Mouse (Mus musculus) lung, embryonic 14.5 days (tissue): ENCODE results near the gene Prss53. TPM values are rescaled to one million over a fixed set of nuclear protein-coding genes. Genes with fewer than 3 reads are reported as not detected.
A peak's percentile ranks its signal among the peaks of the same experiment; 100 is the strongest.

ENCODE experiments used
- ATAC-seq: fragments of 200-750 bp; cut with Nextera tagmentation; 2 replicates; pipeline ENCODE4 v1.8.0; 2017; ENCODE audit warnings: mild to moderate bottlenecking, moderate TSS enrichment, moderate library complexity; ENCODE audit not compliant: insufficient read depth
- DNase-seq: peaks from one replicate; pipeline ENCODE4 v3.0.0-alpha.2; 2015
- H3K27ac ChIP-seq: fragments of 300-500 bp; sonication (generic); 2 replicates; pipeline ENCODE4 v1.5.1; 2014; ENCODE audit warnings: low read depth, mild to moderate bottlenecking, moderate library complexity
- H3K27me3 ChIP-seq: fragments of 300-500 bp; sonication (generic); 2 replicates; pipeline ENCODE4 v1.6.1; 2014; ENCODE audit warnings: low read length, control low read depth; ENCODE audit not compliant: insufficient read depth
- H3K36me3 ChIP-seq: fragments of 300-500 bp; sonication (generic); 2 replicates; pipeline ENCODE4 v1.6.1; 2014; ENCODE audit warnings: control low read depth; ENCODE audit not compliant: insufficient read depth
- H3K4me1 ChIP-seq: fragments of 300-500 bp; sonication (generic); 2 replicates; pipeline ENCODE4 v1.6.1; 2014; ENCODE audit warnings: antibody characterized with exemption, control low read depth; ENCODE audit not compliant: insufficient read depth
- H3K4me2 ChIP-seq: fragments of 300-500 bp; sonication (generic); 2 replicates; pipeline ENCODE4 v1.6.1; 2014; ENCODE audit warnings: mild to moderate bottlenecking
- H3K4me3 ChIP-seq: fragments of 300-500 bp; sonication (generic); 2 replicates; pipeline ENCODE4 v1.5.1; 2014; ENCODE audit warnings: low read depth, low read length
- H3K9ac ChIP-seq: fragments of 300-500 bp; sonication (generic); 2 replicates; pipeline ENCODE4 v1.6.1; 2014
- H3K9me3 ChIP-seq: fragments of 300-500 bp; sonication (generic); 2 replicates; pipeline ENCODE4 v1.6.1; 2016; ENCODE audit warnings: low read depth, low read length, control low read depth
- CTCF ChIP-seq: IDR thresholded peaks from 2 replicates; pipeline ENCODE4 v1.5.1; 2016; ENCODE audit warnings: antibody characterized with exemption, low read depth
- WGBS: fragments of 180-500 bp; shearing (Covaris S2); extraction: QIAGEN DNeasy Blood & Tissue Kit; methylation state at CpG from one replicate; pipeline ENCODE4 v1.1.7; 2014; 5-methylcytosine and 5-hydroxymethylcytosine counted together
- polyA plus RNA-seq: library from polyadenylated mRNA; unstranded; fragments of >200 nt; fragmentation: Nextera tagmentation; extraction: Ambion mirVana; gene quantifications from 2 replicates; pipeline ENCODE4 v1.2.1, GENCODE M21; 2014

The Prss53 gene
- polyA plus RNA-seq, 1 experiment from 2014 or later, result 0.95 TPM

DNA sequence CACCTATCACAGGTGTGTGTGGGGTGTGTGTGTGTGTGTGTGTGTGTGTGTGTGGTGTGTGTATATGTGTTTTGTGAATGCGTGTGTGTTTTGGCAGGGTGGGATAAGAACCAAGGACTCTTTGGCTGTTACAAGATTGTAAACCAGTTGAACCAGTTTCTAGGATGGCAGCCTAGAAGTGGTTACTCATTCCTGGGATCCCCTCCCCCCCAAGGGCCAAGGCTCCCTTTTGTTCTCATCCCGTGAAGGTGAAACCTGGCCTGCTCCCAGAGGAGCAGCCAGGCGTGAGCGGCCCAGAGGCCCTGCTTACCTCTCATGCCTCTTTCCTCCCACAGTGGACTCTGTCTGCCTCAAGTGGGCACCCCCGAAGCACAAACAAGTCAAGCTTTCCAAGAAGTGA, 34.5 kb upstream of the Prss53 start:
- peaks cover 5% of the 10 kb centered on the region; the same call in 1 of the 2 replicates for H3K27me3 ChIP-seq
- peak overlapping the region; percentile 93 for H3K27ac ChIP-seq
- H3K4me1 ChIP-seq, result peaks cover 12% of the 10 kb centered on the region; the same call in 1 of the 2 replicates
- DNase-seq (peak; percentile 81), ATAC-seq (peak; percentile 75)
- peak overlapping the region; percentile 18; the same call in 1 of the 2 replicates for H3K9ac ChIP-seq
- H3K9me3 ChIP-seq, result no peaks in the 10 kb centered on the region
- H3K4me3 ChIP-seq, result no peak overlapping the region
- WGBS, result 63% methylated on average over 5 of the region's 5 CpGs
- peaks cover 54% of the 10 kb centered on the region for H3K36me3 ChIP-seq
- peak overlapping the region; percentile 37; the same call in 1 of the 2 replicates for H3K4me2 ChIP-seq
- TF ChIP-seq CTCF, result no peak

DNA sequence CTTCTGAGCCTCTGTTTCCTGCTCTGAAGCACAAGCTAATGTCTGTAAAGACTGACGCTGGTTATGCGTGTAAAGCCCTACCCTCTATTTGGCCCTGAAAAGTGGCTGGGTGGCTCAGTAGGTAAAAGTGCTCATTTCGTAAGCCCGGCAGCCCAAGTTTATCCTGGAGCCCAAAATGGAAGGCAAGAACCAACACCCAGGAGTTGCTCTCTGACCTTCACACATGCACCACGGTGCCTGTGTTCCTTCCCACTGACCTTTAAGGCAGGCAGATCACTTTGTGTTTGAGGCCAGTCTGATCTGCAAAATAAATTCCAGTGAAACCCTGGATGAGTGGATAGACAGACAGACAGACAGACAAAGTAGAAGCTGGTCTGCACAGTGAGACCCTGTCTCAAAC, 32.9 kb upstream of the Prss53 start:
- peaks cover 56% of the 10 kb centered on the region for H3K36me3 ChIP-seq
- H3K9ac ChIP-seq, result no peak overlapping the region; the same call in 1 of the 2 replicates
- WGBS, result 80% methylated on average over 5 of the region's 5 CpGs
- TF ChIP-seq CTCF, result no peak
- H3K4me2 ChIP-seq, result no peak overlapping the region; the same call in 1 of the 2 replicates
- H3K4me3 ChIP-seq, result no peak overlapping the region
- peaks cover 12% of the 10 kb centered on the region; the same call in 1 of the 2 replicates for H3K4me1 ChIP-seq
- no peaks in the 10 kb centered on the region for H3K9me3 ChIP-seq
- DNase-seq, result no peak
- peak overlapping the region; percentile 71; the same call in 1 of the 2 replicates for H3K27ac ChIP-seq
- ATAC-seq, result no peak
- peaks cover 5% of the 10 kb centered on the region; the same call in 1 of the 2 replicates for H3K27me3 ChIP-seq

DNA sequence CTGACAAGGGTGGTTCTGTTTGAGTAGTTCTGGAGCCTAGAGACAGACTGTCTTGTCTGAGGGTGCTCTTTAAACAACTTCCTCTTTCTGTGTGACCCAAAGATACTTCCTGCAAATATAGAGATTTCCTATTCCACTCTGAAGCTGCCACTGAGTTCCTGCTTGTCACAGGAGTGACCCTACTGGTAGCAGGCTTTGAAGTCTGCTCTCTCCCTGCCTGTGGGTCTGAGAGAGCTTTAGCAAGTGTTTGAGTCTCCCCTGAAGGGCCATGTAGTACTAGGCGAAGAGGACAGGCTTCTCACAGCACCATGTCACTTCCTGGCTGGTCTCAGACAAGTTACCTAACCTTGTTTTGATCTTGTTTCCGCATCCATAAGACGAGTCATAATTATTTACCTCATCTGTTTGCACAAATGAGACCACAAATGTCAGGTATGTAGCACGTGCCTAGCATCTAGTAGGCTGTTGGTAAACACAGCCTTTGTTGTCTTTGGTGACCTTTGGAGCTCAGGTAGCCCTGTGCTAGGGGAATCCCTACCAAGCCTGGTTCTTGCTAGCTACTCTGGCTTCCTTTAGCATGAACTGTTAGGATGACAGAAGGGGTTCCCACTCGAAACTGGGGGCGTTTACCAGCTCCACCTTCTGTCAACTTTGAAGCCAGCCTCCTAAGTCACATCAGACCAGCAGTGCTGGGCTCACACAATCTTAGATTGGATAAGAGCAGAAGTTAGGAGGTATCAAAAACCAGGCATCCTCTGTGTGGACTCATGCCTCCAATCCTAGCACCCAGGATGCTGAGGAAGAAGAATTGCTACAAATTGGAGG, 31.9 kb upstream of the Prss53 start:
- Histone ChIP-seq H3K9me3 (no peaks in the 10 kb centered on the region), H3K9ac (no peak overlapping the region; the same call in 1 of the 2 replicates), H3K4me1 (peaks cover 12% of the 10 kb centered on the region; the same call in 1 of the 2 replicates), H3K4me2 (no peak overlapping the region), H3K27ac (peak overlapping the region; percentile 27; the same call in 1 of the 2 replicates), H3K27me3 (no peaks in the 10 kb centered on the region), H3K36me3 (peaks cover 60% of the 10 kb centered on the region), H3K4me3 (no peak overlapping the region)
- ATAC-seq (no peak), DNase-seq (no peak)
- no peak for TF ChIP-seq CTCF
- WGBS, result 62% methylated on average over 6 of the region's 6 CpGs

DNA sequence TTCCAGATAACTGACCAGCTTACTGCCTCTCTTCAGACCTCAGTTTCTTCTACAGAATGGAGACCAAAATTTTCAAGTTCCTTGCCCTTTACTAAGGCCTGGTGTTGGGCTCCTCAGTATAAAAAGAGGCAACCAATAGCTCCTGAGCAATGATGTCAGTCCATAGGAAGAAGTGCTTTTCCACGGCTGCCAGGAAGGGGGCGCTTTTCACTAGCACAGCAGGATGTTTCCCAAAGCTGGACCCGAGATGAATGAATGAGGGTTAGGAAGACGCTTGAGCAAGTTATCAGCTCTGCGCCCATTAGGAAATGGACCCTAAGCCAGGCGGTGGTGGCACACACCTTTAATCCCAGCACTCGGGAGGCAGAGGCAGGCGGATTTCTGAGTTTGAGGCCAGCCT, 30.7 kb upstream of the Prss53 start:
- Histone ChIP-seq H3K4me2 (no peak overlapping the region), H3K36me3 (peaks cover 59% of the 10 kb centered on the region), H3K4me1 (peaks cover 12% of the 10 kb centered on the region; the same call in 1 of the 2 replicates), H3K9me3 (no peaks in the 10 kb centered on the region), H3K27ac (no peak overlapping the region), H3K9ac (no peak overlapping the region), H3K27me3 (no peaks in the 10 kb centered on the region), H3K4me3 (no peak overlapping the region)
- WGBS, result 65% methylated on average over 8 of the region's 8 CpGs
- peak; percentile 62 for TF ChIP-seq CTCF
- ATAC-seq (no peak), DNase-seq (peak; percentile 52)

DNA sequence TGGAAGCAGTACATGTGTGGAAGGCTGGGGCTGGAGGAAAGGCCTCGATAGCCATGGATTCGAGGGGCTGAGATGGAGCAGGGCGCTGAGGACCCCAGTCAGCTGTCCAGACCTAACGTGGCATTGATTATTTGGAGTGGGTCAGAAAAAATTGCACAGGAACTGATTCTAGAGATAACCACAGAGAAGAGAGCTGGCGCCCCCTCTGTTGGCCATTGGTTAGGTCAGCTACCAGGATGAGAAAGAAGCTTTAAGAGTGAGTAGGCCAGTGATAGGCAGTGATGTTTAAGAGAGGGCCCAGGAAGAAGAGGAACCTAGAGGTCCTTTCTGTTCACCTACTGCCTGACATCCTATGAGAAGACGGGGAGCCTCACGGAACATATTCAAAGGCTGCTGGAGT, 28.5 kb upstream of the Prss53 start:
- Histone ChIP-seq H3K4me3 (no peak overlapping the region), H3K9ac (no peak overlapping the region), H3K4me2 (no peak overlapping the region), H3K9me3 (no peaks in the 10 kb centered on the region), H3K27me3 (no peaks in the 10 kb centered on the region), H3K36me3 (peaks cover 55% of the 10 kb centered on the region), H3K4me1 (peaks cover 6% of the 10 kb centered on the region; the same call in 1 of the 2 replicates), H3K27ac (no peak overlapping the region)
- peak; percentile 45; the same call in 1 of the 2 replicates for TF ChIP-seq CTCF
- DNase-seq (no peak), ATAC-seq (no peak)
- WGBS, result 72% methylated on average over 7 of the region's 7 CpGs

DNA sequence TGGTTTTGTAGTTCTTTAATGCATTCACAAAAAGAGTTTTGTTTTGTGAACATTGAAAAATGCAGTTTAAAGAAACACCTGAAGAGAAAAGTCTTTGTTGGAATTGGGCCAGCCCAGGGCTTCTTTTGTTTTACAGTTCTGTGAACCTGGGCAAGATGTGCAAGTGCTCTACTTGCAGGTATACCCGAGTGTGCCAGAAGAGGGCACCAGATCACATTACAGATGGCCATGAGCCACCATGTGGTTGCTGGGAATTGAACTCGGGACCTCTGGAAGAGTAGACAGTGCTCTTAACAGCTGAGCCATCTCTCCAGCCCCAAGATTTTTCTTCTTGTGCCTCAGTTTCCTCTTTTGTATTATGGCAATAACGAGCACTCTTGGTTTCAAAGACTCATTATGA, 27.4 kb upstream of the Prss53 start:
- peak; percentile 65 for TF ChIP-seq CTCF
- no peak overlapping the region for H3K4me3 ChIP-seq
- no peaks in the 10 kb centered on the region for H3K27me3 ChIP-seq
- WGBS, result 51% methylated on average over 3 of the region's 3 CpGs
- H3K27ac ChIP-seq, result no peak overlapping the region
- peak; percentile 75 for DNase-seq
- no peak overlapping the region for H3K9ac ChIP-seq
- ATAC-seq, result no peak
- 0 out of 2 replicates have a peak, but pooled peaks cover 2% of the 10 kb centered on the region for H3K4me1 ChIP-seq
- peaks cover 44% of the 10 kb centered on the region for H3K36me3 ChIP-seq
- no peaks in the 10 kb centered on the region for H3K9me3 ChIP-seq
- no peak overlapping the region for H3K4me2 ChIP-seq

DNA sequence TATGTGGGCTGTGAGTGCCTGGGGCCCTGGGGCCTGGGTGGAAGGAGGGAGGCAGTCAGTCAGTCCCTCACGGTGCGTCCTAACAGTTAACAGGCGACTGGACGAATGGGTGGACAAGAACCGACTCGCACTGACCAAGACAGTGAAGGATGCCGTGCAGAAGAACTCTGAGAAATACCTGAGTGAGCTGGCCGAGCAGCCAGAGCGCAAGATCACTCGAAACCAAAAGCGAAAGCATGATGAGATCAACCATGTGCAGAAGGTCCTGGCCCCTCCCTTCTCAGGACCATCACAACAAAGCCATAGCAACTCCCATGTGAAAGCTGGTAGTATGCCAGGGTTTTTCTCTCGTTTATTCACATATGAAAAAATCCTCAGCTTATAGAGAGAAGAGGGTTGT, 24.5 kb upstream of the Prss53 start:
- Histone ChIP-seq H3K9me3 (no peaks in the 10 kb centered on the region), H3K27ac (no peak overlapping the region), H3K36me3 (peaks cover 30% of the 10 kb centered on the region), H3K4me3 (no peak overlapping the region), H3K27me3 (no peaks in the 10 kb centered on the region), H3K4me2 (no peak overlapping the region), H3K4me1 (no peaks in the 10 kb centered on the region), H3K9ac (no peak overlapping the region)
- WGBS, result 89% methylated on average over 12 of the region's 12 CpGs
- DNase-seq (no peak), ATAC-seq (no peak)
- no peak for TF ChIP-seq CTCF
